Mouse (Mus musculus): ENCODE results near the gene Mbtps2.

The Mbtps2 gene

GRCm38 (mm10) chrX:157598186-157598996 lies at the start of gene Mbtps2:
TSS of gene Mbtps2 (minus strand) at chrX:157598715.
- peak; percentile 73 for DNase-seq

GRCm38 (mm10) chrX:157646399-157646798 lies 47.9 kb upstream of the Mbtps2 start:
- no peak for DNase-seq

- DNase-seq = no peak
Observed at GRCm38 (mm10) chrX:157644700-157645099, 46.2 kb upstream of the Mbtps2 start.

- DNase-seq = peak; percentile 53
Observed at GRCm38 (mm10) chrX:157644300-157644699, 45.8 kb upstream of the Mbtps2 start.

- no peak for DNase-seq
Observed at GRCm38 (mm10) chrX:157642856-157643255, 44.3 kb upstream of the Mbtps2 start.

GRCm38 (mm10) chrX:157637253-157637652 lies 38.7 kb upstream of the Mbtps2 start:
- peak; percentile 6 for DNase-seq

GRCm38 (mm10) chrX:157633676-157634414 lies 35.3 kb upstream of the Mbtps2 start:
- no peak for DNase-seq

- DNase-seq = no peak
Observed at GRCm38 (mm10) chrX:157630341-157630740, 31.8 kb upstream of the Mbtps2 start.

- DNase-seq = peak; percentile 10
Observed at GRCm38 (mm10) chrX:157612894-157613293, 14.4 kb upstream of the Mbtps2 start.

GRCm38 (mm10) chrX:157601450-157601849 lies 2.9 kb upstream of the Mbtps2 start:
- DNase-seq = peak; percentile 33

GRCm38 (mm10) chrX:157597585-157598185 lies 830 bp downstream of the Mbtps2 start:
- no peak for DNase-seq

GRCm38 (mm10) chrX:157596802-157597201 lies 1.7 kb downstream of the Mbtps2 start:
- no peak for DNase-seq

- DNase-seq = no peak
Observed at GRCm38 (mm10) chrX:157595927-157596326, 2.6 kb downstream of the Mbtps2 start.

- no peak for DNase-seq
Observed at GRCm38 (mm10) chrX:157594606-157595005, 3.9 kb downstream of the Mbtps2 start.

- no peak for DNase-seq
Observed at GRCm38 (mm10) chrX:157587001-157587400, 11.5 kb downstream of the Mbtps2 start.

GRCm38 (mm10) chrX:157586397-157586796 lies 12.1 kb downstream of the Mbtps2 start:
- no peak for DNase-seq

GRCm38 (mm10) chrX:157579108-157579614 lies 19.4 kb downstream of the Mbtps2 start:
- DNase-seq = no peak

- no peak for DNase-seq
Observed at GRCm38 (mm10) chrX:157574683-157575082, 23.8 kb downstream of the Mbtps2 start.

- no peak for DNase-seq
Observed at GRCm38 (mm10) chrX:157568840-157569239, 29.7 kb downstream of the Mbtps2 start, which contains the start of gene Yy2. TSS of gene Yy2 (minus strand) at chrX:157568985.

GRCm38 (mm10) chrX:157563794-157564193 lies 34.7 kb downstream of the Mbtps2 start:
- no peak for DNase-seq

- peak; percentile 39 for DNase-seq
Observed at GRCm38 (mm10) chrX:157547082-157547481, 51.4 kb downstream of the Mbtps2 start.

GRCm38 (mm10) chrX:157506400-157506799 lies 92.1 kb downstream of the Mbtps2 start:
- no peak for DNase-seq

GRCm38 (mm10) chrX:157504506-157504905 lies 94.0 kb downstream of the Mbtps2 start:
- DNase-seq = no peak
